Mouse (Mus musculus) stomach, embryonic 16.5 days (tissue): ENCODE results near the gene Gm4767. TPM values are rescaled to one million over a fixed set of nuclear protein-coding genes. Genes with fewer than 3 reads are reported as not detected.
"Not testable (repeated sequence)": the region's sequence is repeated elsewhere in the genome, so short reads cannot be mapped to it uniquely, and the experiment has no call there.

Experiments
- ATAC-seq: fragments of 200-750 bp; cut with Nextera tagmentation; 2 replicates; pipeline ENCODE4 v1.8.0; 2017; ENCODE audit warnings: moderate number of reproducible peaks, moderate TSS enrichment; ENCODE audit not compliant: insufficient read depth, low FRiP score
- H3K27ac ChIP-seq: fragments of 300-500 bp; sonication (generic); 2 replicates; pipeline ENCODE4 v1.5.1; 2014; ENCODE audit warnings: low read length
- H3K27me3 ChIP-seq: fragments of 300-500 bp; sonication (generic); 2 replicates; pipeline ENCODE4 v1.6.1; 2014; ENCODE audit warnings: low read length, control low read depth, mixed read lengths; ENCODE audit not compliant: control insufficient read depth, insufficient read depth
- H3K36me3 ChIP-seq: fragments of 300-500 bp; sonication (generic); 2 replicates; pipeline ENCODE4 v1.6.1; 2014; ENCODE audit warnings: low read length; ENCODE audit not compliant: control insufficient read depth, insufficient read depth
- H3K4me1 ChIP-seq: fragments of 300-500 bp; sonication (generic); 2 replicates; pipeline ENCODE4 v1.6.1; 2014; ENCODE audit warnings: low read length, control low read depth, mixed read lengths; ENCODE audit not compliant: control insufficient read depth, insufficient read depth
- H3K4me2 ChIP-seq: fragments of 300-500 bp; sonication (generic); 2 replicates; pipeline ENCODE4 v1.6.1; 2014; ENCODE audit warnings: low read depth, low read length, mixed read lengths
- H3K4me3 ChIP-seq: fragments of 300-500 bp; sonication (generic); replicated peaks from 2 replicates; pipeline ENCODE4 v1.5.1; 2014; ENCODE audit warnings: mild to moderate bottlenecking, low read length
- H3K9ac ChIP-seq: fragments of 300-500 bp; sonication (generic); 2 replicates; pipeline ENCODE4 v1.6.1; 2014; ENCODE audit warnings: low read length
- H3K9me3 ChIP-seq: fragments of 300-500 bp; sonication (generic); replicated peaks from 2 replicates; pipeline ENCODE4 v1.6.1; 2016; ENCODE audit warnings: low read length, control low read depth; ENCODE audit not compliant: control insufficient read depth
- WGBS: fragments of 180-500 bp; shearing (Covaris S2); extraction: QIAGEN DNeasy Blood & Tissue Kit; methylation state at CpG from one replicate; pipeline ENCODE4 v1.1.7; 2014; 5-methylcytosine and 5-hydroxymethylcytosine counted together
- polyA plus RNA-seq: library from polyadenylated mRNA; unstranded; fragments of >200 nt; fragmentation: Nextera tagmentation; extraction: Ambion mirVana; gene quantifications from 2 replicates; pipeline ENCODE4 v1.2.1, GENCODE M21; 2015

Gm4767 gene
- 2.2 and 2.9 TPM in 2 replicates for polyA plus RNA-seq

- not testable (repeated sequence) for H3K9me3 ChIP-seq, H3K27ac ChIP-seq, H3K9ac ChIP-seq, H3K36me3 ChIP-seq, H3K4me2 ChIP-seq, H3K4me1 ChIP-seq, H3K27me3 ChIP-seq, ATAC-seq
- 22% methylated on average over 15 of the region's 20 CpGs for WGBS
- H3K4me3 ChIP-seq, result peak within 1 kb of the TSS; percentile 21; the same call in 1 of the 2 replicates
Measured at GRCm38 (mm10) chr10:81811899-81812298, at the start of gene Gm4767. Gm4767 (plus strand) TSS chr10:81812186.

- no CpG with 5 or more reads among the region's 43 CpGs for WGBS
- H3K9ac ChIP-seq, H3K27ac ChIP-seq, H3K4me2 ChIP-seq, H3K36me3 ChIP-seq, H3K4me1 ChIP-seq, H3K4me3 ChIP-seq, H3K27me3 ChIP-seq, H3K9me3 ChIP-seq: not testable (repeated sequence)
- peak; percentile 94 for ATAC-seq
Measured at GRCm38 (mm10) chr10:81770506-81771403, 41.2 kb upstream of the Gm4767 start, which contains the start of gene Gm3055. Gm3055 (minus strand) TSS chr10:81771161.

GRCm38 (mm10) chr10:81771404-81771777 is 40.6 kb upstream of the Gm4767 start:
- H3K27me3 ChIP-seq, H3K9ac ChIP-seq, H3K4me1 ChIP-seq, H3K36me3 ChIP-seq, H3K4me2 ChIP-seq, H3K4me3 ChIP-seq, H3K27ac ChIP-seq, H3K9me3 ChIP-seq: not testable (repeated sequence)
- ATAC-seq, result peak; percentile 28; the same call in 1 of the 2 replicates
- WGBS, result no CpG with 5 or more reads among the region's 3 CpGs

- H3K4me3 ChIP-seq, H3K9me3 ChIP-seq, ATAC-seq, H3K27ac ChIP-seq, H3K4me2 ChIP-seq, H3K4me1 ChIP-seq, H3K9ac ChIP-seq, H3K27me3 ChIP-seq, H3K36me3 ChIP-seq: not testable (repeated sequence)
- no CpG with 5 or more reads among the region's 18 CpGs for WGBS
Measured at GRCm38 (mm10) chr10:81846219-81846618, 34.2 kb downstream of the Gm4767 start.

- not testable (repeated sequence) for H3K36me3 ChIP-seq, H3K9me3 ChIP-seq, H3K9ac ChIP-seq, H3K4me1 ChIP-seq, H3K4me2 ChIP-seq, H3K27ac ChIP-seq, H3K4me3 ChIP-seq, H3K27me3 ChIP-seq
- ATAC-seq, result peak; percentile 100
- WGBS, result 36% methylated on average over 3 of the region's 49 CpGs
Measured at GRCm38 (mm10) chr10:81863409-81864407, 51.7 kb downstream of the Gm4767 start, which contains the start of gene Gm32687. Gm32687 (plus strand) TSS chr10:81863934.

Other genes with a start within 250 kb of the Gm4767 start
- 20.6 and 23.6 TPM in 2 replicates for gene Tle2, start 237.6 kb upstream of the Gm4767 start, polyA plus RNA-seq
- 26.0 and 31.2 TPM in 2 replicates for gene Tle6, start 211.1 kb upstream of the Gm4767 start, polyA plus RNA-seq
- 0.46 and 0.61 TPM in 2 replicates for gene BC025920, start 205.9 kb upstream of the Gm4767 start, polyA plus RNA-seq
- gene Sirt6, start 184.4 kb upstream of the Gm4767 start, polyA plus RNA-seq, result 28.6 and 33.6 TPM in 2 replicates
- gene Ankrd24, start 183.6 kb upstream of the Gm4767 start, polyA plus RNA-seq, result 9.9 and 11.1 TPM in 2 replicates
- gene Gm10778, start 163.1 kb upstream of the Gm4767 start, polyA plus RNA-seq, result 3.8 and 4.0 TPM in 2 replicates
- gene Zfp433, start 107.4 kb upstream of the Gm4767 start, polyA plus RNA-seq, result 12.2 and 15.2 TPM in 2 replicates
- gene Gm3055, start 41.0 kb upstream of the Gm4767 start, polyA plus RNA-seq, result 5.9 and 6.6 TPM in 2 replicates
- 7.7 and 11.1 TPM in 2 replicates for gene Gm32687, start 51.7 kb downstream of the Gm4767 start, polyA plus RNA-seq
- 2.9 and 3.7 TPM in 2 replicates for gene Zfp781, start 118.3 kb downstream of the Gm4767 start, polyA plus RNA-seq
- gene Zfp873, start 235.9 kb downstream of the Gm4767 start, polyA plus RNA-seq, result 12.1 and 12.2 TPM in 2 replicates